Mouse (Mus musculus): ENCODE data around the gene Tmem217. TPM values are rescaled to one million over a fixed set of nuclear protein-coding genes. Genes with fewer than 3 reads are reported as not detected.

Gene Tmem217
- polyA plus RNA-seq (2012; rRNA removed) = 0.15 and 0.17 TPM in 2 replicates

GRCm38 (mm10) chr17:29552162-29552732 is at the start of gene Tmem217:
Gene Tmem217, minus strand, starts transcription at chr17:29552385.

GRCm38 (mm10) chr17:29549543-29550428 is 2.4 kb downstream of the Tmem217 start, which contains the start of the genes Gm17657 and Tbc1d22b:
Gene Gm17657, minus strand, starts transcription at chr17:29549638.
Gene Tbc1d22b, plus strand, starts transcription at chr17:29549785.

GRCm38 (mm10) chr17:29490713-29491581 is 61.2 kb downstream of the Tmem217 start, which contains the start of gene Pim1:
Gene Pim1, plus strand, starts transcription at chr17:29490753.

Other genes with a start within 250 kb of the Tmem217 start
- gene Pi16, start 234.7 kb downstream of the Tmem217 start, polyA plus RNA-seq (2012; rRNA removed) = 3.0 and 3.1 TPM in 2 replicates
- 629 and 649 TPM in 2 replicates for gene Mtch1, start 204.5 kb downstream of the Tmem217 start, polyA plus RNA-seq (2012; rRNA removed)
- gene Fgd2, start 191.5 kb downstream of the Tmem217 start, polyA plus RNA-seq (2012; rRNA removed) = 7.5 and 7.9 TPM in 2 replicates
- 15.1 and 15.2 TPM in 2 replicates for gene Pim1, start 61.6 kb downstream of the Tmem217 start, polyA plus RNA-seq (2012; rRNA removed)
- not detected in 2 replicates for gene Gm17657, start 2.7 kb downstream of the Tmem217 start, polyA plus RNA-seq (2012; rRNA removed)
- gene Tbc1d22b, start 2.6 kb downstream of the Tmem217 start, polyA plus RNA-seq (2012; rRNA removed) = 28.9 and 32.1 TPM in 2 replicates
- 65.8 and 66.6 TPM in 2 replicates for gene Rnf8, start 62.4 kb upstream of the Tmem217 start, polyA plus RNA-seq (2012; rRNA removed)
- gene Gm28043, start 62.5 kb upstream of the Tmem217 start, polyA plus RNA-seq (2012; rRNA removed) = 3.3 and 3.5 TPM in 2 replicates
- 58.4 and 68.5 TPM in 2 replicates for gene Cmtr1, start 108.2 kb upstream of the Tmem217 start, polyA plus RNA-seq (2012; rRNA removed)
- gene Ccdc167, start 164.7 kb upstream of the Tmem217 start, polyA plus RNA-seq (2012; rRNA removed) = 18.4 and 21.8 TPM in 2 replicates